Mouse (Mus musculus) frontal cortex, adult 2 months (tissue): ENCODE results near the gene Fgf13. TPM values are rescaled to one million over a fixed set of nuclear protein-coding genes. Genes with fewer than 3 reads are reported as not detected.
A peak's percentile ranks its signal among the peaks of the same experiment; 100 is the strongest.

Source experiments
- DNase-seq, 2 experiments: peaks; one replicate each; pipeline ENCODE4 v3.0.0; 2022; ENCODE audit warnings: low spot score in 1 of 2; ENCODE audit errors: extremely low spot score in 1 of 2
- polyA plus RNA-seq: library from polyadenylated mRNA; depleted of rRNA; stranded (reverse); fragments of >200 nt; gene quantifications from 2 replicates; pipeline ENCODE4 v1.2.3, GENCODE M21; 2012

Gene Fgf13
- polyA plus RNA-seq, 1 experiment, result 110 TPM

DNA sequence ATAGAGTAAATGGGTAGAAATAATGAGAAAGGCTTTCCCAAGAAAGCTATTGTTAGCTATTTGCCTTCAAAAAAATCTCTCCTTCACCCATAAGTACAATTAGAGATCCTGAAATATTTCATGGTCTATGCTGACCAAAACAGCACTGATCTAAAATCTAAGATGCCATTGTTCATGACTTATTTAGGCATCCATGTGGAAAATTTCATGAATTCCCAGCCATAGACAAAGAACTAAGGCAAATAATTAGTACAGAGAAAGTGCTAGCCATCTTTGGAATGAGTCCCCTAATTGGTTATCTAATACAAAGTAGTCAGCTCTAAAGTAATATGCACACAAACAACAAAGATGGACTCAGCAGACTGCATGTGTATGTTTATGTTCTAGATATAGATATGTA, 366.7 kb downstream of the Fgf13 start:
- DNase-seq, result no peak

- DNase-seq, result peak in 1 of 2 experiments; percentile 44
Measured at GRCm38 (mm10) chrX:59194149-59194548, 373.7 kb downstream of the Fgf13 start.

DNA sequence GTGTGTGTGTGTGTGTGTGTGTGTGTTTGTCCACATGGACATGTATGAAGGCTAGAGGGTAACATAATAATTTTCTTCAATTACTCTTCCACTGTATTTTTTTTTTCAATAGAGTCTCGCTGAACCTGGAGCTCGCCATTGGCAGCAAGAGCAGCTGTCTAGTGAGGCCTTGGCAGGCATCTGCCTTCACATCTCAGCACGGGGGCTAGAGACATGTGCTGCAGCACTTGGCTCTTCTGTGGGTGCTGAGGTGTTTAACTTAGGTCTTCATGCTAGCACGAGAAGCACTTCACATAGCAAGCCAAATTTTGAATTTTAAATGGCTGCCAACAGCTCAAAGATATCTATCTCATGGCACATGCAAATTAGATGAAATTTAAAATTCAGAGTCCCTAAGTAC, 380.9 kb downstream of the Fgf13 start:
- DNase-seq, result peak in 1 of 2 experiments; percentile 4

DNA sequence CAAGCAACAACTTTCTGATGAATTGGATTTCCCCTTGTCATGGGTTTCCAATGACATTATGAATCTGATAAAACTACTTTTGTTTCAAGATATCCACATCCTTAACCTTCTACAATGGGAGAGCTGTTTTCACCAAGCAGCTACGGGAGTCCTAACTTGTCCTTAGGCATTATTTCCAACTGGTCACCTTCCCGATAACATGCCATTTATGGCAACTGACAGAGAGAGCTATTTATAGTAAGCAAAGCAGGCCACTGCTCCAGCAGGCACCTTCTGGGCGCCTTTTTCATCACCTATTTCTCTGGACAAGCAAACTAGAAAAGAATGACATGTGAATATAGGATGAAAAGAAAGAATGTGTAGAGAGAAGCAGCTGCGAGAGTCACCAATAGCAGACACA, 385.5 kb downstream of the Fgf13 start:
- DNase-seq, result no peak

DNA sequence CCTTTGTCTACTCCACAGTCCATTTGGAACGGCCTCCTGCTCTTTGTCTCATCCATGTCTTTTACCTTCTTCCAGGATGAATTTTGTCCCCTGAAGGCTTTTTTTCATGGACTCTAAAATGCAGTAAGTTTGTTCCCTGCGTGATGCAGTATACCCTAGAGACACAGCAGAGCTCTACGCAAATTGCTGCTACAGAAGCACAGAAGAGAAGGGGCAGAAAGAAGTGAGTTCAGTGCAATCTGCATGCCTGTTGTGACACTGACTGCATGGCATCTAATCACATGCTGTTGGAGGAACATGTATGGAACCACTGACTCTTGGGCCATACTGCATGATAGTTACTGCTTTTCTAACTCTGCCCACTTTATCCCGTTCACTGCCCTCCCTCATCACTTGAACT, 388.2 kb downstream of the Fgf13 start:
- DNase-seq, result no peak

- DNase-seq, result peak; percentile 1 to 43
Measured at GRCm38 (mm10) chrX:59179081-59179596, 388.7 kb downstream of the Fgf13 start.

- peak in 1 of 2 experiments; percentile 14 for DNase-seq
Measured at GRCm38 (mm10) chrX:59177653-59178052, 390.2 kb downstream of the Fgf13 start.

DNA sequence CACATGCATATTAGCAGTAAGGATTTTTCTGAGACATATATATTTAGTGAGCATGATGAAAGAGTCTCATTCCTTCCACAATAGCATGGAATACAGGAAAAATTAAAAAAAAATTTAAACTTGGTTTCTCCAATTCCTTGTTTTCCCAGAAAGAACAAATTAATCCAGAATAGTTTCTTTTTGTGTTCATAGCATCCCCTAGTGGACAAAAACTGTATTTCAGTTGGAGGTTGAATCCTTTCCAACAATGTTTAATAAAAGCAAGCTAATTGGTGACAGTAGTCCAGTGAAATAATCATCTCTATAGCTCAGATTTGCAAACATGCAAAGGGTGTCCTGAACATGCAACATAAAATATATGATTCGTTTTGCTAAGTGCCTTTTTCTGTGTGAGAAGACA, 395.7 kb downstream of the Fgf13 start:
- DNase-seq, result peak in 1 of 2 experiments; percentile 64

DNA sequence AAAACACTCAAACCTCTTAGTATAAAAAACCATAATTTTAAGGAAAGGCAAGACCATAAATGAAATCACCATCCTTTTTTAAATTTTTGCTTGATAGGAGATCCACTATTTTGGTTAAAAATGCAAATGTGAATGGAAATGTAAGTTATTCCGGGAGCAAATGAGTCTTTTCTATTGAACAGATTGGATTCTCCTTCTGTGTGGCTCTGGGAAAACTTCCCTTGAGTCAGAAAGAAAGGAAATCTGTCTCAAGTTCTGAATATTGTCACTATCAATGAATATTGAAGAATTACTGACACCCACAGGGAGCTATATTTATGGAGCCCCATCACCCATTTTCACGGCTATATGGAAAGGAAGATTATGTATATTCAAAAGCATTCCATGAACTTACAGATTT, 401.1 kb downstream of the Fgf13 start:
- peak in 1 of 2 experiments; percentile 6 for DNase-seq

- no peak for DNase-seq
Measured at GRCm38 (mm10) chrX:59141947-59142346, 425.9 kb downstream of the Fgf13 start.

DNA sequence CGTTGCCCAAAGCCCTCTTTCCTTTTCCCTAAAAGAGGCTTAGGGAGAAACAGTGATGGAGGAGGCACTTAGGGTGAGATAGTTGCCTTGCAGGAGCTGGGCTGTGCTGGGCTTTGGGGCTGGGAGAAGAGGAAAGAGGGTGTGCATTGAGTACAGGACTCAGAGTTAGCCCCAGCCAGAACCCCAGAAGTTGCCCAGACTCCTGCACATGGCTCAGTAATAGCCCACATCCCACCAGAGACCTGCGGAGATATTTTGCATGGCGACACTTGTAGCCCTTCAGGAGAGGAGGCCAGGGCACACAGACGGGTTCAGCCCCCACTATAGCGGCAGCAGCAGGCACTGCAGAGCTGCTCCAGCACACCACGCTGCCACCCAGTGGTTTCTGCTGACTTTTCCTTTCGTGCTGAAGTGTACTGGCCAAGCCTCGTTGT, 432.9 kb downstream of the Fgf13 start:
- DNase-seq, result peak; percentile 16 to 52

DNA sequence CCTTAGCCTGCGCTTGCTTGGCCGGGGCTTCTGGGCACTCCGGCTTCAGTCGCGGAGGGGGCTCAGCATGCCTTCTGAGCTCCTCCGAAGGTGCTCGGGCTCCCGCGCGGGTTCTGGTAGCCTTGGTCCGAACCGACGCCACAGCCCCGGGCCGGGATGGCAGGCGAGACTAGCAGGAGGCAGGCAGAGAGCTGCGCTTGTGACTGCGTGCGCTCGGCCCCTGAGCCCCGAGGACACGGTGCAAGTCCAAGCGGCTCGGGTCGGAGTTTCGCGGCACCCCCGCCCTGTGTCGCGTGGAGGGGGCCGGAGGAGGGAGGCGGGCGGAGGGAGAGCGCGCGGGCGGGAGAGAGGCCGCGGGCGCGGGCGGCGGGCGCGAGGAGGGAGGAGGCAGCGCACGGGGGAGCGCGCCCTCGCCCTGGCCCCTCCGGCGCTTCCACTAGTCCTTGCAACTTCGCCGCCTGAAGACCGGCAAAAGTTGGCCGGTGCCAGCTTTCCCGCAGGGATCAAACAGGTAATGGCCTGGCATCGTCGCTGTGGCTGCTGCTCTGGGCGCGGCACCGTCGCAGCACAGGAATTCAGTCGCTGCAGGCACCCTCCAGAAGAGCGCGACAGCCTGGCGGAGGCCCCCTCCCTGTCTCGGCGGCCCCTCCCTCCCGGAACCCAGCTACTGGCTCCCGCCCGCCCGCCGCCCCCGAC, 433.6 kb downstream of the Fgf13 start:
- peak in 1 of 2 experiments; percentile 24 for DNase-seq

DNA sequence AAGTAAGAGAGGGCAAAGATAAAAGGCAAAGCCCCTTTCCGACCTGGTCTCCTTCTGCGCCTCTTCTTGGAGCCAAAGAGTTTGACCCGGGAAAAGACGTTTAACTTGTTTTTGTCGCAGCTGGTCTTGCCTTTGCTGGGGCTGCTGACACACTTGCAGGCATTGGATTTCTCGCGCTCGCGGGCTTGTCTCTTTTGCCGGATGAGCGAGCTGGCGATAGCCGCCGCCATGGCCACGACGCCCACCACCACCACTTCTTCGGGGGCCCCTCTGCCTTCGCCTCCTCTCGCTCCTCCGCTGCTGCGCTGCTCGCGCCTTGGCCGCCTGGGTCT, 434.1 kb downstream of the Fgf13 start:
- DNase-seq, result no peak

- DNase-seq, result no peak
Measured at GRCm38 (mm10) chrX:59133416-59133815, 434.5 kb downstream of the Fgf13 start.

- peak; percentile 10 to 57 for DNase-seq
Measured at GRCm38 (mm10) chrX:59126637-59127036, 441.2 kb downstream of the Fgf13 start.

DNA sequence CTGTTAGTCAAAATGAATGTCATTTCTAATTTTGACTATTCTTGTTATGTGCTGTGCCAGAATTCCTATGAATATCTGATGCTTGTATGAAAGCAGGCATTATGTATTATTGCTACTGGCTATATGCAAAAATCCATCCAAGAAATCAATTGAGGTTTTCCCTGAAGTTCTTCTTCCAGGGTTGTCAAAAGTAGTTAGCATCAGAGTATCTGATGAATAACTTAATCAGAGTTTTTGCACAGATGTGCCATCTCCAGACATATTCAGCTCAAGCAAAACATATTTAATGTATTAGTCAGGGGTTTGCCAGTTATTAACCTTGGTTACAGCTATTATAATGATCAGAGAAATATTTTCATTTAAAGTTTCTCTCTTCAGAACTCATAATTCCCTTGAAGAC, 454.7 kb downstream of the Fgf13 start:
- no peak for DNase-seq

GRCm38 (mm10) chrX:59085928-59086327, 481.9 kb downstream of the Fgf13 start:
- no peak for DNase-seq

DNA sequence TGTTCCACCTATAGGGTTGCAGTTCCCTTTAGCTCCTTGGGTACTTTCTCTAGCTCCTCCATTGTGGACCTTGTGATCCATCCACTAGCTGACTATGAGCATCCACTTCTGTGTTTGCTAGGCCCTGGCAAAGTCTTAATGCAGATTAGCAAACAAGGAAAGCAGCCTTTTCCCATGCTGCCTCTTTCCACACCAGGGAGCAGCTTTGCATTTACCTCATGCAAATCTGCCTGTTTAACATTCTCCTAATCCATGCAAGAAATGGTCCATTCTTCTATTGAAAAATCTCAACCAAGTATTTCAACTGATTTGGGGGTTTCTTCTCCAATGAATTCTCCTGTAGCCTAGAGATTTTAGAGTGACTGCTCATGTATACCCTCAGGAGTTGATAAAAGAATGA, 487.4 kb downstream of the Fgf13 start:
- DNase-seq, result no peak

DNA sequence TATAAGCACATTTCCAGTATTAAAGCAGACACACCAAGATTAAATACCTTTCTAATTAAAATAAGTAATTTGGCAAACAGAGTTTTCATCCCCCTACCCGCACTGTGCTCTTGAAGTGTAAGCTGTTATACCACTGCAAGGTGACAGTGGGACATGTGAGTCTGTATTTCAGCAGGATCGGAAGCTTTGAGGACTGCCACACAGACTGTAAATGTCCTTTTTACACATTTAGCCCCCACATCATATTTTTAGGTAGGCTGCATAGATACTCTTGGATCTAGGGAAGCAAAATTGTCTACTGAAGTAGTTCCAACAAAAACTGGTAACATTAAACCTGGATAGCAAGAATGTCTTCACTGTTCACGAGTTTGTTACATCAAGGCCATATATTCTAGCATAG, 495.8 kb downstream of the Fgf13 start:
- peak in 1 of 2 experiments; percentile 13 for DNase-seq

DNA sequence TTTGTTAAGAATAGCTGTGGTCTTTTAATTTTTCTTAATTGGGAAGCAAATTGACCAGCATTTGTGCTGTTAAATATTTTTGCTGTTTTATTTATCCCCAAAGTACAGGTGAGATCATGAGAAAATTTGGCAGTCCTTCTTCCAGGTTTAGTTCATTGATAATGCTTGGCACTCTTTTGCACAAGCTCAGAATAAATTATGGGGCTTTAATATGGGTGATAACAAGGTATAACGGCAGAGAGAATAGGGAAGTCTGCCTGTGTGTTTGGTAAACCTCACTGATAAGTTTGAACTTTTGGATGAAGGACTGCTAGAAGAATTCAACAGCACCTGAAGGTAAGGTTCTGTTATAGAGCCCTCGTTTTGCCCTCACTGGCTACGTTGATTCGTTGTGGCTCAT, 504.7 kb downstream of the Fgf13 start:
- DNase-seq, result no peak

DNA sequence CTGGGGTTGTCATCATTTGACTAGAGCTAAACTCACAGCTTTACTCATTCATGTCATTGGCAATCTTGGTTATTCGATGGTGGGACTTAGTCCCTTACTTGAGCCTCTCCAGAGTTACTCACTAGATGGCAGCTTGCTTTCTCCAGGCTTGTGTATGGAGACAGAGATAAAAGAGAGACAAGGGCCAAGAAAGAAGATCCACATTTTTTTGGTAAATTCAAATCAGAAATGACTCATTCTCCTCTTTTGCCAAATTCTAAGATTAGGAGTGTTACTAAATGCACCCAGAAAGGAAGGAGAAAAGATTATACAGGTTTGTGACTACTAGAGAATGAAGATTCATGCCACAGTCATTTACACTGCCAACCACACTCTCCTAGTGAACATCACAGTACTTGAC, 532.9 kb downstream of the Fgf13 start:
- peak in 1 of 2 experiments; percentile 13 for DNase-seq
